Mouse (Mus musculus) stomach, embryonic 15.5 days (tissue): ENCODE results near the gene Fabp1. TPM values are rescaled to one million over a fixed set of nuclear protein-coding genes. Genes with fewer than 3 reads are reported as not detected.

Experiments
- ATAC-seq: fragments of 200-750 bp; cut with Nextera tagmentation; 2 replicates; pipeline ENCODE4 v1.8.0; 2017; ENCODE audit warnings: low read depth, moderate number of reproducible peaks, moderate TSS enrichment; ENCODE audit not compliant: insufficient read depth, low FRiP score
- H3K27ac ChIP-seq: fragments of 300-500 bp; sonication (generic); 2 replicates; pipeline ENCODE4 v1.5.1; 2015; ENCODE audit warnings: mild to moderate bottlenecking, inconsistent platforms
- H3K27me3 ChIP-seq: fragments of 300-500 bp; sonication (generic); replicated peaks from 2 replicates; pipeline ENCODE4 v1.6.1; 2015; ENCODE audit warnings: inconsistent platforms
- H3K36me3 ChIP-seq: fragments of 300-500 bp; sonication (generic); 2 replicates; pipeline ENCODE4 v1.6.1; 2015; ENCODE audit warnings: inconsistent platforms
- H3K4me1 ChIP-seq: fragments of 300-500 bp; sonication (generic); 2 replicates; pipeline ENCODE4 v1.6.1; 2015; ENCODE audit warnings: inconsistent platforms
- H3K4me2 ChIP-seq: fragments of 300-500 bp; sonication (generic); 2 replicates; pipeline ENCODE4 v1.6.1; 2015; ENCODE audit warnings: mild to moderate bottlenecking, inconsistent platforms
- H3K4me3 ChIP-seq: fragments of 300-500 bp; sonication (generic); replicated peaks from 2 replicates; pipeline ENCODE4 v1.5.1; 2015; ENCODE audit warnings: inconsistent platforms
- H3K9ac ChIP-seq: fragments of 300-500 bp; sonication (generic); 2 replicates; pipeline ENCODE4 v1.6.1; 2015; ENCODE audit warnings: inconsistent platforms
- H3K9me3 ChIP-seq: fragments of 300-500 bp; sonication (generic); 2 replicates; pipeline ENCODE4 v1.6.1; 2016; ENCODE audit warnings: inconsistent platforms
- WGBS: fragments of 180-500 bp; shearing (Covaris S2); methylation state at CpG from one replicate; pipeline ENCODE4 v1.1.7; 2015; 5-methylcytosine and 5-hydroxymethylcytosine counted together
- polyA plus RNA-seq: library from polyadenylated mRNA; unstranded; fragments of >200 nt; fragmentation: Nextera tagmentation; extraction: Ambion mirVana; gene quantifications from 2 replicates; pipeline ENCODE4 v1.2.1, GENCODE M21; 2015

Gene Fabp1
- polyA plus RNA-seq, 1 experiment from 2014 or later = 500 TPM

GRCm38 (mm10) chr6:71224184-71224943 is 24.7 kb downstream of the Fabp1 start:
- H3K36me3 ChIP-seq = no peaks in the 10 kb centered on the region
- no peaks in the 10 kb centered on the region for H3K4me1 ChIP-seq
- H3K9ac ChIP-seq = no peak overlapping the region
- H3K9me3 ChIP-seq = no peaks in the 10 kb centered on the region
- peak; percentile 45; the same call in 1 of the 2 replicates for ATAC-seq
- no peak overlapping the region for H3K27ac ChIP-seq
- WGBS = 44% methylated on average over 3 of the region's 3 CpGs
- H3K4me3 ChIP-seq = no peak overlapping the region
- no peak overlapping the region for H3K4me2 ChIP-seq
- no peaks in the 10 kb centered on the region for H3K27me3 ChIP-seq

- Histone ChIP-seq H3K9me3 (no peaks in the 10 kb centered on the region), H3K4me3 (no peak overlapping the region), H3K4me2 (no peak overlapping the region), H3K36me3 (no peaks in the 10 kb centered on the region), H3K27ac (no peak overlapping the region), H3K27me3 (no peaks in the 10 kb centered on the region), H3K4me1 (no peaks in the 10 kb centered on the region), H3K9ac (no peak overlapping the region)
- no peak for ATAC-seq
- 46% methylated on average over 6 of the region's 6 CpGs for WGBS
Measured at GRCm38 (mm10) chr6:71226544-71226943, 26.9 kb downstream of the Fabp1 start.

- 16% methylated on average over 7 of the region's 7 CpGs for WGBS
- Histone ChIP-seq H3K36me3 (no peaks in the 10 kb centered on the region), H3K9me3 (no peaks in the 10 kb centered on the region), H3K4me3 (no peak overlapping the region), H3K4me1 (no peaks in the 10 kb centered on the region), H3K4me2 (no peak overlapping the region), H3K9ac (no peak overlapping the region), H3K27ac (no peak overlapping the region), H3K27me3 (no peaks in the 10 kb centered on the region)
- no peak for ATAC-seq
Measured at GRCm38 (mm10) chr6:71227157-71227770, 27.6 kb downstream of the Fabp1 start.

GRCm38 (mm10) chr6:71235121-71235520 is 35.5 kb downstream of the Fabp1 start:
- H3K27ac ChIP-seq = no peak overlapping the region
- no peaks in the 10 kb centered on the region for H3K27me3 ChIP-seq
- no peaks in the 10 kb centered on the region for H3K4me1 ChIP-seq
- no peaks in the 10 kb centered on the region for H3K9me3 ChIP-seq
- WGBS = 78% methylated on average over 13 of the region's 13 CpGs
- no peak for ATAC-seq
- no peak overlapping the region for H3K9ac ChIP-seq
- no peak overlapping the region for H3K4me3 ChIP-seq
- H3K36me3 ChIP-seq = no peaks in the 10 kb centered on the region
- H3K4me2 ChIP-seq = no peak overlapping the region

GRCm38 (mm10) chr6:71235944-71236343 is 36.3 kb downstream of the Fabp1 start:
- ATAC-seq = no peak
- Histone ChIP-seq H3K4me2 (no peak overlapping the region), H3K36me3 (no peaks in the 10 kb centered on the region), H3K27ac (no peak overlapping the region), H3K4me3 (no peak overlapping the region), H3K9ac (no peak overlapping the region), H3K4me1 (no peaks in the 10 kb centered on the region), H3K9me3 (no peaks in the 10 kb centered on the region), H3K27me3 (no peaks in the 10 kb centered on the region)
- WGBS = 58% methylated on average over 3 of the region's 3 CpGs

- H3K27ac ChIP-seq = no peak overlapping the region
- no peaks in the 10 kb centered on the region for H3K4me1 ChIP-seq
- H3K9me3 ChIP-seq = no peaks in the 10 kb centered on the region
- H3K4me2 ChIP-seq = no peak overlapping the region
- peak; percentile 28; the same call in 1 of the 2 replicates for ATAC-seq
- 64% methylated on average over 5 of the region's 6 CpGs for WGBS
- H3K9ac ChIP-seq = no peak overlapping the region
- no peaks in the 10 kb centered on the region for H3K27me3 ChIP-seq
- no peaks in the 10 kb centered on the region for H3K36me3 ChIP-seq
- no peak overlapping the region for H3K4me3 ChIP-seq
Measured at GRCm38 (mm10) chr6:71236506-71236905, 36.9 kb downstream of the Fabp1 start.

GRCm38 (mm10) chr6:71237031-71237431 is 37.4 kb downstream of the Fabp1 start:
- Histone ChIP-seq H3K4me2 (no peak overlapping the region), H3K9me3 (no peaks in the 10 kb centered on the region), H3K9ac (no peak overlapping the region), H3K4me3 (no peak overlapping the region), H3K27me3 (no peaks in the 10 kb centered on the region), H3K36me3 (no peaks in the 10 kb centered on the region), H3K27ac (no peak overlapping the region), H3K4me1 (no peaks in the 10 kb centered on the region)
- ATAC-seq = peak; percentile 59
- 53% methylated on average over 6 of the region's 6 CpGs for WGBS

- ATAC-seq = no peak
- H3K27me3 ChIP-seq = no peaks in the 10 kb centered on the region
- H3K4me3 ChIP-seq = no peak overlapping the region
- H3K9me3 ChIP-seq = no peaks in the 10 kb centered on the region
- no peaks in the 10 kb centered on the region for H3K36me3 ChIP-seq
- 90% methylated on average over 26 of the region's 26 CpGs for WGBS
- no peak overlapping the region for H3K27ac ChIP-seq
- no peak overlapping the region for H3K9ac ChIP-seq
- no peaks in the 10 kb centered on the region for H3K4me1 ChIP-seq
- H3K4me2 ChIP-seq = no peak overlapping the region
Measured at GRCm38 (mm10) chr6:71239069-71239750, 39.6 kb downstream of the Fabp1 start.

GRCm38 (mm10) chr6:71240831-71241230 is 41.2 kb downstream of the Fabp1 start:
- no peaks in the 10 kb centered on the region for H3K27me3 ChIP-seq
- H3K9me3 ChIP-seq = no peaks in the 10 kb centered on the region
- no peaks in the 10 kb centered on the region for H3K36me3 ChIP-seq
- H3K27ac ChIP-seq = no peak overlapping the region
- no peaks in the 10 kb centered on the region for H3K4me1 ChIP-seq
- ATAC-seq = no peak
- H3K4me3 ChIP-seq = no peak overlapping the region
- no peak overlapping the region for H3K4me2 ChIP-seq
- H3K9ac ChIP-seq = no peak overlapping the region
- 75% methylated on average over 7 of the region's 7 CpGs for WGBS

- no peak for ATAC-seq
- Histone ChIP-seq H3K27me3 (no peaks in the 10 kb centered on the region), H3K4me2 (no peak overlapping the region), H3K9ac (no peak overlapping the region), H3K4me1 (no peaks in the 10 kb centered on the region), H3K4me3 (no peak overlapping the region), H3K9me3 (no peaks in the 10 kb centered on the region), H3K27ac (no peak overlapping the region), H3K36me3 (no peaks in the 10 kb centered on the region)
- WGBS = 76% methylated on average over 1 of the region's 1 CpGs
Measured at GRCm38 (mm10) chr6:71242811-71243210, 43.2 kb downstream of the Fabp1 start.

GRCm38 (mm10) chr6:71243258-71243657 is 43.6 kb downstream of the Fabp1 start:
- WGBS = 80% methylated on average over 3 of the region's 3 CpGs

GRCm38 (mm10) chr6:71248420-71248819 is 48.8 kb downstream of the Fabp1 start:
- H3K4me2 ChIP-seq = no peak overlapping the region
- WGBS = 74% methylated on average over 1 of the region's 1 CpGs
- no peaks in the 10 kb centered on the region for H3K4me1 ChIP-seq
- ATAC-seq = no peak
- no peak overlapping the region for H3K9ac ChIP-seq
- no peaks in the 10 kb centered on the region for H3K36me3 ChIP-seq
- H3K9me3 ChIP-seq = no peaks in the 10 kb centered on the region
- H3K27me3 ChIP-seq = no peaks in the 10 kb centered on the region
- no peak overlapping the region for H3K27ac ChIP-seq
- H3K4me3 ChIP-seq = no peak overlapping the region

More at GRCm38 (mm10) chr6:71243258-71243657, 43.6 kb downstream of the Fabp1 start:
- no peak for ATAC-seq
- Histone ChIP-seq H3K9me3 (no peaks in the 10 kb centered on the region), H3K9ac (no peak overlapping the region), H3K27me3 (no peaks in the 10 kb centered on the region), H3K4me2 (no peak overlapping the region), H3K27ac (no peak overlapping the region), H3K4me3 (no peak overlapping the region), H3K36me3 (no peaks in the 10 kb centered on the region), H3K4me1 (no peaks in the 10 kb centered on the region)
